Mouse (Mus musculus) hindbrain, embryonic 10.5 days (tissue): ENCODE measurements at regions not wholly inside any gene's neighbourhood (a gene's known extent, or its start where the extent isn't known, plus 50 kb on each side); places are given as distances from the start of the nearest gene placed in this dataset.

Source experiments
- DNase-seq: peaks from one replicate; pipeline ENCODE4 v3.0.0-alpha.2; 2017; ENCODE audit warnings: low spot score
- H3K27ac ChIP-seq: fragments of 300-500 bp; sonication (generic); 2 replicates; pipeline ENCODE4 v1.5.1; 2016; ENCODE audit warnings: mild to moderate bottlenecking, moderate library complexity
- H3K27me3 ChIP-seq: fragments of 300-500 bp; sonication (generic); 2 replicates; pipeline ENCODE4 v1.6.1; 2016; ENCODE audit warnings: mild to moderate bottlenecking; ENCODE audit not compliant: poor library complexity, insufficient read depth, severe bottlenecking
- H3K36me3 ChIP-seq: fragments of 300-500 bp; sonication (generic); 2 replicates; pipeline ENCODE4 v1.6.1; 2016; ENCODE audit warnings: mild to moderate bottlenecking, moderate library complexity
- H3K4me1 ChIP-seq: fragments of 300-500 bp; sonication (generic); replicated peaks from 2 replicates; pipeline ENCODE4 v1.6.1; 2016; ENCODE audit warnings: mild to moderate bottlenecking
- H3K4me3 ChIP-seq: fragments of 300-500 bp; sonication (generic); 2 replicates; pipeline ENCODE4 v1.5.1; 2016; ENCODE audit warnings: mild to moderate bottlenecking, moderate library complexity
- H3K9me3 ChIP-seq: fragments of 300-500 bp; sonication (generic); 2 replicates; pipeline ENCODE4 v1.6.1; 2016; ENCODE audit warnings: mild to moderate bottlenecking, moderate library complexity
- WGBS: fragments of 180-500 bp; shearing (Covaris S2); methylation state at CpG from one replicate; pipeline ENCODE4 v1.1.7; 2016; 5-methylcytosine and 5-hydroxymethylcytosine counted together

- WGBS, result 67% methylated on average over 3 of the region's 3 CpGs
These were observed 136.7 kb upstream of the Cttnbp2 start for GRCm38 (mm10) chr6:18651319-18651718.

GRCm38 (mm10) chr6:18652006-18652601 lies 137.5 kb upstream of the Cttnbp2 start:
- no peaks in the 10 kb centered on the region for H3K36me3 ChIP-seq
- no peak overlapping the region for H3K4me3 ChIP-seq
- H3K27me3 ChIP-seq, result no peaks in the 10 kb centered on the region
- no peak overlapping the region for H3K27ac ChIP-seq
- DNase-seq, result no peak
- 0 out of 2 replicates have a peak, but pooled peaks cover 2% of the 10 kb centered on the region for H3K4me1 ChIP-seq
- no peaks in the 10 kb centered on the region for H3K9me3 ChIP-seq
- WGBS, result 73% methylated on average over 12 of the region's 12 CpGs

More at GRCm38 (mm10) chr6:18651319-18651718, 136.7 kb upstream of the Cttnbp2 start:
- Histone ChIP-seq H3K4me1 (no peaks in the 10 kb centered on the region), H3K4me3 (no peak overlapping the region), H3K27me3 (no peaks in the 10 kb centered on the region), H3K27ac (no peak overlapping the region), H3K36me3 (no peaks in the 10 kb centered on the region), H3K9me3 (no peaks in the 10 kb centered on the region)
- DNase-seq, result no peak

- no peaks in the 10 kb centered on the region for H3K9me3 ChIP-seq
- DNase-seq, result no peak
- 0 out of 2 replicates have a peak, but pooled peaks cover 4% of the 10 kb centered on the region for H3K4me1 ChIP-seq
- H3K27ac ChIP-seq, result no peak overlapping the region
- H3K27me3 ChIP-seq, result no peaks in the 10 kb centered on the region
- 46% methylated on average over 6 of the region's 6 CpGs for WGBS
- no peaks in the 10 kb centered on the region for H3K36me3 ChIP-seq
- H3K4me3 ChIP-seq, result no peak overlapping the region
These were observed 139.6 kb upstream of the Cttnbp2 start for GRCm38 (mm10) chr6:18654275-18654674.

GRCm38 (mm10) chr6:18656202-18656601 lies 141.6 kb upstream of the Cttnbp2 start:
- 81% methylated on average over 4 of the region's 4 CpGs for WGBS
- DNase-seq, result no peak
- H3K4me1 ChIP-seq, result 0 out of 2 replicates have a peak, but pooled peaks cover 4% of the 10 kb centered on the region
- H3K27ac ChIP-seq, result no peak overlapping the region
- no peaks in the 10 kb centered on the region for H3K9me3 ChIP-seq
- H3K36me3 ChIP-seq, result no peaks in the 10 kb centered on the region
- no peak overlapping the region for H3K4me3 ChIP-seq
- H3K27me3 ChIP-seq, result no peaks in the 10 kb centered on the region

- no peak overlapping the region for H3K4me3 ChIP-seq
- H3K9me3 ChIP-seq, result no peaks in the 10 kb centered on the region
- H3K27me3 ChIP-seq, result no peaks in the 10 kb centered on the region
- DNase-seq, result no peak
- H3K36me3 ChIP-seq, result no peaks in the 10 kb centered on the region
- H3K27ac ChIP-seq, result no peak overlapping the region
- H3K4me1 ChIP-seq, result 0 out of 2 replicates have a peak, but pooled peaks cover 4% of the 10 kb centered on the region
- 80% methylated on average over 7 of the region's 7 CpGs for WGBS
These were observed 142.2 kb upstream of the Cttnbp2 start for GRCm38 (mm10) chr6:18656772-18657401.

GRCm38 (mm10) chr6:18664687-18665086 lies 150.0 kb upstream of the Cttnbp2 start:
- 89% methylated on average over 4 of the region's 4 CpGs for WGBS
- H3K4me3 ChIP-seq, result no peak overlapping the region

GRCm38 (mm10) chr6:18665992-18666391 lies 151.3 kb upstream of the Cttnbp2 start:
- H3K36me3 ChIP-seq, result no peaks in the 10 kb centered on the region
- H3K27me3 ChIP-seq, result no peaks in the 10 kb centered on the region
- no peak for DNase-seq
- no peaks in the 10 kb centered on the region for H3K9me3 ChIP-seq
- H3K4me1 ChIP-seq, result no peaks in the 10 kb centered on the region
- no peak overlapping the region for H3K4me3 ChIP-seq
- WGBS, result 78% methylated on average over 4 of the region's 4 CpGs
- no peak overlapping the region for H3K27ac ChIP-seq

More at GRCm38 (mm10) chr6:18664687-18665086, 150.0 kb upstream of the Cttnbp2 start:
- no peaks in the 10 kb centered on the region for H3K36me3 ChIP-seq
- no peaks in the 10 kb centered on the region for H3K4me1 ChIP-seq
- H3K9me3 ChIP-seq, result no peaks in the 10 kb centered on the region
- no peaks in the 10 kb centered on the region for H3K27me3 ChIP-seq
- no peak for DNase-seq
- no peak overlapping the region for H3K27ac ChIP-seq

- no peaks in the 10 kb centered on the region for H3K4me1 ChIP-seq
- H3K27ac ChIP-seq, result no peak overlapping the region
- WGBS, result 81% methylated on average over 4 of the region's 4 CpGs
- no peak for DNase-seq
- no peaks in the 10 kb centered on the region for H3K36me3 ChIP-seq
- no peaks in the 10 kb centered on the region for H3K9me3 ChIP-seq
- H3K27me3 ChIP-seq, result no peaks in the 10 kb centered on the region
- H3K4me3 ChIP-seq, result no peak overlapping the region
These were observed 151.9 kb upstream of the Cttnbp2 start for GRCm38 (mm10) chr6:18666543-18666942.

GRCm38 (mm10) chr6:18670677-18671076 lies 156.0 kb upstream of the Cttnbp2 start:
- no peaks in the 10 kb centered on the region for H3K9me3 ChIP-seq
- no peaks in the 10 kb centered on the region for H3K36me3 ChIP-seq
- no peak overlapping the region for H3K4me3 ChIP-seq
- no peaks in the 10 kb centered on the region for H3K4me1 ChIP-seq
- 97% methylated on average over 1 of the region's 1 CpGs for WGBS
- H3K27me3 ChIP-seq, result no peaks in the 10 kb centered on the region
- no peak overlapping the region for H3K27ac ChIP-seq
- DNase-seq, result no peak

GRCm38 (mm10) chr6:18674584-18675250 lies 160.1 kb upstream of the Cttnbp2 start:
- 77% methylated on average over 5 of the region's 5 CpGs for WGBS
- Histone ChIP-seq H3K9me3 (no peaks in the 10 kb centered on the region), H3K27me3 (no peaks in the 10 kb centered on the region), H3K4me3 (no peak overlapping the region), H3K27ac (no peak overlapping the region), H3K4me1 (no peaks in the 10 kb centered on the region), H3K36me3 (no peaks in the 10 kb centered on the region)
- no peak for DNase-seq

- H3K4me3 ChIP-seq, result no peak overlapping the region
These were observed 162.5 kb upstream of the Cttnbp2 start for GRCm38 (mm10) chr6:18677131-18677530.

GRCm38 (mm10) chr6:18680712-18681111 lies 166.1 kb upstream of the Cttnbp2 start:
- Histone ChIP-seq H3K4me3 (no peak overlapping the region), H3K27ac (no peak overlapping the region)
- no peak for DNase-seq

More at GRCm38 (mm10) chr6:18677131-18677530, 162.5 kb upstream of the Cttnbp2 start:
- Histone ChIP-seq H3K27me3 (no peaks in the 10 kb centered on the region), H3K27ac (no peak overlapping the region), H3K4me1 (no peaks in the 10 kb centered on the region), H3K9me3 (no peaks in the 10 kb centered on the region), H3K36me3 (no peaks in the 10 kb centered on the region)
- 87% methylated on average over 4 of the region's 4 CpGs for WGBS
- DNase-seq, result no peak

GRCm38 (mm10) chr6:18682043-18682442 lies 166.3 kb upstream of the Lsm8 start:
- no peak overlapping the region for H3K4me3 ChIP-seq
- DNase-seq, result no peak
- no peaks in the 10 kb centered on the region for H3K27me3 ChIP-seq
- H3K4me1 ChIP-seq, result no peaks in the 10 kb centered on the region
- no peaks in the 10 kb centered on the region for H3K9me3 ChIP-seq
- WGBS, result 84% methylated on average over 6 of the region's 6 CpGs
- no peaks in the 10 kb centered on the region for H3K36me3 ChIP-seq
- no peak overlapping the region for H3K27ac ChIP-seq

More at GRCm38 (mm10) chr6:18680712-18681111, 166.1 kb upstream of the Cttnbp2 start:
- Histone ChIP-seq H3K9me3 (no peaks in the 10 kb centered on the region), H3K27me3 (no peaks in the 10 kb centered on the region), H3K36me3 (no peaks in the 10 kb centered on the region), H3K4me1 (no peaks in the 10 kb centered on the region)
